Mouse (Mus musculus): Measurements from ENCODE around the gene Pts. TPM values are rescaled to one million over a fixed set of nuclear protein-coding genes. Genes with fewer than 3 reads are reported as not detected.

Pts gene
- 132 TPM for polyA plus RNA-seq (2014; fragmentation: Illumina TruSeq; extraction: RNeasy Lipid Tissue Mini Kit (QIAGEN cat#74804); ENCODE audit: low read depth, low replicate concordance)

DNA sequence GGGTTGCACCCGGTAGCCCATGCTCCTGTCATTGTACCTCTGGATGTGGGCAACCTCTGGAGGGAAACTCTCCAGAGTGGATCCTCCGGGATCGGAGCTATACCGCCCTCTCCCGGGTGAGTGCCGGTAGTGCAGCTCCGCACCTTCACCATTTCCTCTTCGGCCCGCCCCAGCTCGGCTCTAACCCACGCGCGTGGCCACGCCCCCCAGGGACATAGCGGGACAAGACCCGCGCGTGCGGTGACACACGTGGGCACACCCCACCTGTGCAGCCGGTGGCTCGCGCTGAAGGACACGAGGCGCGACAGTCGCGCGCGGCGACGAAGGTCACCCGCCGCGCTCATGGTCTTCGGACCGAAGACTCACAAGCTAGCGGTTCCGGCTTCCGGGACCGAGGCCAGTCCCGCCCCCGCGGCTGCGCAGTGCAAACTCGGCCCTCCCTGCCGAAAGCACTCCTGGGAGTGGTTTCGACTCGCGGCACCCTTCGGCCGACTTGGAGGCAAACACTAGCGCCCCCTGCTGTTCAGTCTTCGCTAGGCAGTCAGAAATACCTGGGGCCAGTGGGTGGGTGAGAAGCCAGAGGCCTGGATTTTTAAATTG lies at the start of gene Pts:
TSS of gene Pts (minus strand) at position 432 of the 600 bp plus-strand sequence.

DNA sequence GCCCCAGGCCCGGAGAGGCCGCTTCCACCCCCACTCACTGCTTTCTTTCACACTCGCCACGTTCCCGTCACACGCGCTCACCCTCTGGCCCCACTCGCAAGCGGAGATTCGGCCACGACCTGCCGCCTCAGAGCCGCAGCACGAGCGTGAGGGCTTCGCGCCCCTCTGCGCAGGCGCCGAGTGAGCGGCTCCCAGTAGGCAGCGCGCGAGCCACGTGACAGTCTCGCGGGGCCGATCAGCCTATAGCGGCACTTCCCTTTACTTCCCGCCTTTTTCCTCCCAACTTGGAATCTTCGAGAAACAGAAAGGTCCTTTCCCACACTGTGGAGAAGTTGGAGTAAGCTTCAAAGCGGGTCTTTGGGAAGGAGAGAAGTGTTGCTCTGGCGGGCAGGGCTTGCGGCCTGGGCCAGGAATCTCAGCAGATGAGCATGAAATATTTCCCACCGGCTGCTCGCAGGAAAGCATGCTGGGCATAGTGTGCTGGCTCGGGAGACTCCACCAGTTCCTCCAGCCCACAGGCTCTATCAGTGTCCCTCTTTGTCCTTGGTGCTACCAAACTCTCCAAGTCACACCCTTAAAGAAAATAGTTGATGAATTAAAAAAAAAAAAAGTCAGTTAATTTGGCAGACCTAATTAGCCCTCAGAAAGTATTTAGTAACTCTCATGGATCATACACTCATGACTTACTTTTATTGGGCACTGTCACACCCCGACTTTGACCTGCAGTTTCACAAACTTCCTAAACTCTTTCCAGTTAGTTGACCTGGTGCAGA lies 32.8 kb upstream of the Pts start, which contains the start of gene Tex12:
TSS of gene Tex12 (minus strand) at position 181 of the 773 bp plus-strand sequence.

DNA sequence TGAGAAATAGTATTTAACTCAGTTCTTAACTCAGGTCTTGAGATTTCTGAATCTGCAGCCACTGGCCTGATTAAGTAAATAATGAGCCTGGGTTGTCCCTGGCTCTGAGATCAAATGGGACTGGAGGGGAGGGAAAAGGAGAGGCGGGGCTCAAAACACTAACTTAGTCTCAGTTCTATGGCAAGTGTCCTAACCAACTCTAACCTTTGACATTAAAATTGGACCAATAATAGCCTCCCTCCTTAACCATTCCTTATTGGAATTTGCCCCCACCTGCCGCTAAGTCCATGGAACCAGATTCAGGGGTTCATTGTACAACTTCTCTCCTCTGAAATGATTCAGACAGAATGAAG lies 26.5 kb upstream of the Pts start, which contains the start of gene Bco2:
TSS of gene Bco2 (minus strand) at position 88 of the 353 bp plus-strand sequence.

DNA sequence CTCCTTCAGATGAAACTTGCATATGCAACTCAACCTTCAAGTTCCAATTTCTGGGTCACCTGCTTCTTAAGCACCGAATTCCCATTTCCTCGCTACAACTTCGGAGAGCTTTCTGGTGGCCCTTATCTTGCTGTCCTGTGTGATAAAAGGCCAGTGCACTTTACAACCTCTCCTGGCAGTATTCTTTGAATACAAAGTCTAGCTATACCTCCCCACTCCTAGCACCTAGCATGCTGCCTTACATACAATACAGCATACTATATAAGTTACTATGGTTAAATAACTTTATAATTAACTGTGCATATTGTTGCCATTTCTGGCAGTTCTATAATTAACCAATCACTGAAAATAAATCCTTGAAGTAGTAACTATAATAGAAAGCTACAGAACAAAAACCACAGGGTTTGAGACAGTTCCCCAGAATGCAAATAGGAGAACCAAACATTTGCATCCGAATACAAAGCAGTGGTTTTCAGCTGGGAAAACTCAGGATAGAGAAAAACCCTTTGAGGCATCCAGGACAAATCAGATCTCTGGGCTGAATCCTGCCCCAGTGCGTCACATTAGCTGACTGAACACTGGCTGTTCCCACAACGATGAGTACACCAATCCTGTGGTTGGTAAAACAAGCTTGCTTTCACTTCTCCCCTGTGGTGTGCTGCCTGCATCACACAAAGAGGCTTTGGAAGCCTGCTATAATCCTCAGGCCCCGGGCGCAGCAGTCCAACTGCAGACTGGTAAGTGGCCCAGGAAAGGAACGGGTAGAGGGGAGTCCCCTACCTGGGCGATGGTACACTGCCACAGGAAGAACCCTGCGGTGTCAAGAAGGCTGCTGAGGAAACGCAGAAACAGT lies 25.9 kb upstream of the Pts start, which contains the start of gene Il18:
TSS of gene Il18 (plus strand) at position 587 of the 853 bp plus-strand sequence.

DNA sequence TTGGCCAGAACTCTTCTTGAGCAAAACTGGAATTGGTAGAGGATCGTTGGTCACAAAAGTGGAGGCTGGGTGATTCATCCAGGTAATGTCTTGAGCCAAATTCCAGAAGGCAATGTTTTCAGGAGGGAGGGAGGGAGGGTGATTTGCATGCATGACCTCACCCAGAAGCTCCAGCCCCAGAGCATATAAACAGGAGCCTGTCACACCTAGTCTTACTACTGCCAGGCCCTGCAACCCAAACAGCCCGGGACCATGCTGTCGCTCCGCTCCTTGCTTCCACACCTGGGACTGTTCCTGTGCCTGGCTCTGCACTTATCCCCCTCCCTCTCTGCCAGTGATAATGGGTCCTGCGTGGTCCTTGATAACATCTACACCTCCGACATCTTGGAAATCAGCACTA lies 34.2 kb downstream of the Pts start, which contains the start of gene Plet1:
TSS of gene Plet1 (plus strand) at position 215 of the 400 bp plus-strand sequence.

Other genes starting within 250 kb of the Pts start
- 74.2 TPM for gene Rpl10-ps3, start 183.8 kb downstream of the Pts start, polyA plus RNA-seq (2014; fragmentation: Illumina TruSeq; extraction: RNeasy Lipid Tissue Mini Kit (QIAGEN cat#74804); ENCODE audit: low read depth, low replicate concordance)
- gene Plet1, start 34.2 kb downstream of the Pts start, polyA plus RNA-seq (2014; fragmentation: Illumina TruSeq; extraction: RNeasy Lipid Tissue Mini Kit (QIAGEN cat#74804); ENCODE audit: low read depth, low replicate concordance) = 2.0 TPM
- gene Il18, start 26.1 kb upstream of the Pts start, polyA plus RNA-seq (2014; fragmentation: Illumina TruSeq; extraction: RNeasy Lipid Tissue Mini Kit (QIAGEN cat#74804); ENCODE audit: low read depth, low replicate concordance) = 92.4 TPM
- 31.7 TPM for gene Bco2, start 26.5 kb upstream of the Pts start, polyA plus RNA-seq (2014; fragmentation: Illumina TruSeq; extraction: RNeasy Lipid Tissue Mini Kit (QIAGEN cat#74804); ENCODE audit: low read depth, low replicate concordance)
- gene Tex12, start 32.6 kb upstream of the Pts start, polyA plus RNA-seq (2014; fragmentation: Illumina TruSeq; extraction: RNeasy Lipid Tissue Mini Kit (QIAGEN cat#74804); ENCODE audit: low read depth, low replicate concordance) = 6.3 TPM
- 263 TPM for gene Sdhd, start 75.1 kb upstream of the Pts start, polyA plus RNA-seq (2014; fragmentation: Illumina TruSeq; extraction: RNeasy Lipid Tissue Mini Kit (QIAGEN cat#74804); ENCODE audit: low read depth, low replicate concordance)
- gene Timm8b, start 75.2 kb upstream of the Pts start, polyA plus RNA-seq (2014; fragmentation: Illumina TruSeq; extraction: RNeasy Lipid Tissue Mini Kit (QIAGEN cat#74804); ENCODE audit: low read depth, low replicate concordance) = 69.1 TPM
- 1.2 TPM for gene Pih1d2, start 88.6 kb upstream of the Pts start, polyA plus RNA-seq (2014; fragmentation: Illumina TruSeq; extraction: RNeasy Lipid Tissue Mini Kit (QIAGEN cat#74804); ENCODE audit: low read depth, low replicate concordance)
- gene Nkapd1, start 88.7 kb upstream of the Pts start, polyA plus RNA-seq (2014; fragmentation: Illumina TruSeq; extraction: RNeasy Lipid Tissue Mini Kit (QIAGEN cat#74804); ENCODE audit: low read depth, low replicate concordance) = 32.2 TPM
- gene Dlat, start 131.1 kb upstream of the Pts start, polyA plus RNA-seq (2014; fragmentation: Illumina TruSeq; extraction: RNeasy Lipid Tissue Mini Kit (QIAGEN cat#74804); ENCODE audit: low read depth, low replicate concordance) = 70.5 TPM
- gene Dixdc1, start 210.8 kb upstream of the Pts start, polyA plus RNA-seq (2014; fragmentation: Illumina TruSeq; extraction: RNeasy Lipid Tissue Mini Kit (QIAGEN cat#74804); ENCODE audit: low read depth, low replicate concordance) = 14.7 TPM
- 31.9 TPM for gene 2310030G06Rik, start 217.8 kb upstream of the Pts start, polyA plus RNA-seq (2014; fragmentation: Illumina TruSeq; extraction: RNeasy Lipid Tissue Mini Kit (QIAGEN cat#74804); ENCODE audit: low read depth, low replicate concordance)
- 2.7 TPM for gene Cryab, start 222.6 kb upstream of the Pts start, polyA plus RNA-seq (2014; fragmentation: Illumina TruSeq; extraction: RNeasy Lipid Tissue Mini Kit (QIAGEN cat#74804); ENCODE audit: low read depth, low replicate concordance)
- not detected for gene Hspb2, start 223.6 kb upstream of the Pts start, polyA plus RNA-seq (2014; fragmentation: Illumina TruSeq; extraction: RNeasy Lipid Tissue Mini Kit (QIAGEN cat#74804); ENCODE audit: low read depth, low replicate concordance)
- 4.0 TPM for gene Fdxacb1, start 239.5 kb upstream of the Pts start, polyA plus RNA-seq (2014; fragmentation: Illumina TruSeq; extraction: RNeasy Lipid Tissue Mini Kit (QIAGEN cat#74804); ENCODE audit: low read depth, low replicate concordance)
- gene Alg9, start 246.3 kb upstream of the Pts start, polyA plus RNA-seq (2014; fragmentation: Illumina TruSeq; extraction: RNeasy Lipid Tissue Mini Kit (QIAGEN cat#74804); ENCODE audit: low read depth, low replicate concordance) = 5.4 TPM
- 88.7 TPM for gene 1110032A03Rik, start 246.8 kb upstream of the Pts start, polyA plus RNA-seq (2014; fragmentation: Illumina TruSeq; extraction: RNeasy Lipid Tissue Mini Kit (QIAGEN cat#74804); ENCODE audit: low read depth, low replicate concordance)